Mouse (Mus musculus) fibroblast of lung, adult 2 months (primary cell): ENCODE measurements around the gene Alyref.
"Not testable (repeated sequence)": the region's sequence is repeated elsewhere in the genome, so short reads cannot be mapped to it uniquely, and the experiment has no call there.

Experiments
- DNase-seq: peaks from one replicate; pipeline ENCODE4 v3.0.0-alpha.2; 2011; ENCODE audit warnings: low read depth

Gene Alyref

GRCm38 (mm10) chr11:120572752-120573584, 25.2 kb downstream of the Alyref start, which contains the start of gene P4hb:
Gene P4hb (minus strand): TSS chr11:120573253.
- DNase-seq: peak; percentile 100

GRCm38 (mm10) chr11:120572417-120572751, 25.8 kb downstream of the Alyref start:
- no peak for DNase-seq

- DNase-seq: no peak
Measured at GRCm38 (mm10) chr11:120571754-120572416, 26.3 kb downstream of the Alyref start.

DNA sequence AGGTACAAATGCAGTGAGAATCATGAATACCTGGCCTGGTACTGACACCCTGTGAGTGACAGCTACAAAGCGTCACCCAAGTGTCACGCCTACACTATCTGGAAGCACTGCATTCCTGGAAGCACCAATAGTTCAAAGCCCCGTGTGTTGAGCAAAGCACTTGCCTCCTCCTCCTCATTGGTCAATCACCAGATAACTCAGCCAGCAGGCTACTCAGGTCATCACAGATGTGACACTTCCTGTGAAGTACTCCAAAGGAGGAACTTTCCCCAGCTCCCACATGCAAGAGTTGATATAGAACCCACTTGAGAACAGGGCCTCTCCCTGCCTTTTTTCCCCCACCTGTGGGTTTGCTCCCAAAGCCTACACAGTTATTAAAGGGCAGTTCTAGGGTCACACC, 27.0 kb downstream of the Alyref start:
- no peak for DNase-seq

- DNase-seq: no peak
Measured at GRCm38 (mm10) chr11:120568324-120568723, 29.8 kb downstream of the Alyref start.

DNA sequence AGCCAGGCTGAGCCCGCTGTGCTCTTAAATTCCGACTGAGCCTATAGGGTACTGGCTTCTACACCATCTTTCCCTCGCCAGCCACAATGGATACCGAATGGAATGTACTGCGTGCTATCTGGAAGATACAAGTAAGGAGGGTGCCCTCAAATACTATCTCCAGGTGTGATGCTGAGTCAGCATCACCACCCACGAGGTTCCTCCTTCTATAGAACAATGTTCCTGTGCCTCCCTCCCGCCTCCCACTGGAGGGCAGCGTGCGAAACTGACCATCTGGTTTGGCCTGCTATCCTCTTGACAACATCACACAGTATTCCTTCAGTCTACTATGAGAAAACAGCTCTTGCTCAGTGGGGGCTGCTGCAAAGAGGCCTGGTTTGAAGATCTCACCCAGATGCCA, 33.1 kb downstream of the Alyref start:
- DNase-seq: no peak

GRCm38 (mm10) chr11:120562949-120563348, 35.2 kb downstream of the Alyref start:
- no peak for DNase-seq

DNA sequence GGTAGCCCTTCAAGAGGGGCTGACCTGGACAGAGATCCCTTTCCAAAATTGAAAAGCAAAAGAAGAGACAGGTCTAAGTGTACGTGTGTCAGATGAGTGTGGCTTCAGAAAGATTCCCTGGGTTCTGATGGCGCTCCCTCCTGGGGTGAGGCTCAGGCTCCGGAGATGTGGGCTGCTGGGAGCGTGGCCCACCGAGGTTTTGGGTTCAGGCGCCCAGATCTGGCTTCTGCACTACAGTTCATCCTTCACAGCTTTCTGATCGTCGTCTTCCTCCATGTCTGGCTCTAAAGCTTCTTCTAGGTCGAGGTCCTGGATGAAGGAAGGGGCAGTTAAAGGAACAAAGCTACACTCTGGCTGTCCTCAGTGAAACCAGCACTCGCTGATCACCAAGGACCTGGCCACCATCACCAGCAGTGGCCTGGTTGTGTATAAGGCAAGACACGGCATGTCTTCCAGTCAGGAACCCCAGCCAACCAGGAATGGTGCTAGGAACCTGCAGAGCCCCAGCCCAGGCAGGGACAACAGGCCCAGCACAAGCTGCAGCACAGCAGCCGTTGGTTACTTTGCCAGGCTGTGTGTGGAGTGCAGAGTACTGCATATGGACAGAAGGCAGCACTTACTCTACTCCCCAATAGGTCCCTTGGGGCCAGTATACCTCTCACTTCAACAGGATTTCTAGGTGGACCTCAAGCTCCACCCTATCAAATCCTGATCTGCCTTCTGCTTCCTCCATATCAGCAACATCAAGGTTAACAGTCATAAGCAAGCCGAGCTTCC, 37.0 kb downstream of the Alyref start:
- DNase-seq: no peak

GRCm38 (mm10) chr11:120558843-120559242, 39.3 kb downstream of the Alyref start:
- not testable (repeated sequence) for DNase-seq

DNA sequence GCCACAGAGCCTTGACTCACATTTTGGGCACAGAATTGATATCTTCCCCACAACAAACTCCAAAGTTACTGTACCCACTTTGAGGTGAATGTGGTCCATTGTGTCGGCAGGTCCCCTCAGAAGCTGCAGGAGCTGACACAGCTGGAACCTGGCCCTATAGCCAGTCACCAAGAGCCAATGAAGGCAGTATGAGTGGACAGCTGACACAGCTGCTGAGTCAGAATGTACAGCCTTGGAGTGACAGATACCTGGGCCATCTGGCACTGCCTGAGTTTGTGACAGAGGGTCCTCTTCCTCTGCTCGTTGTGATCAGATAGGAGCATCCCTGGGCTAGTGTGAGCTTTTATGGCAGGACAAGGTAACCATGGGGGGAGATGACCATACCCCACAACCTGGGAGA, 42.9 kb downstream of the Alyref start:
- no peak for DNase-seq

DNA sequence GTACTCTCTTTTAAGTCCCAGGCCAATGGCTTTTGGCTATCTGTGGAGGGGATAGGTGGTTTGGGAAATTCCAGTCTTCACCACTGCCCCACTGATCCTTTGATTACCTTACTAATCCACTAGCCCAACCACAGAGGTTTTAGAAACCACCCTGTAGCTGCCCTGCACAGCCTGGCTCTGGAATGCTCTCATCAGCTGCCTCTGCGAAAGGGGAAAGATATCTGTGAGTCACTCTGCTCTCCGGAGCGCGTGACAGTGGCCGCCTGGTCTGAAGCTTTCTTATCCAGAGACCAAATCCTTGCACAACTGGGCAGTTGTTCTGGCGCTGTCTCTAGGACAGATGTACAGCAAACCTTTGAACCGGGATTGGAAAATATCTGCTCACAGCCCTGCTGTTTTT, 43.3 kb downstream of the Alyref start:
- DNase-seq: peak; percentile 66

DNA sequence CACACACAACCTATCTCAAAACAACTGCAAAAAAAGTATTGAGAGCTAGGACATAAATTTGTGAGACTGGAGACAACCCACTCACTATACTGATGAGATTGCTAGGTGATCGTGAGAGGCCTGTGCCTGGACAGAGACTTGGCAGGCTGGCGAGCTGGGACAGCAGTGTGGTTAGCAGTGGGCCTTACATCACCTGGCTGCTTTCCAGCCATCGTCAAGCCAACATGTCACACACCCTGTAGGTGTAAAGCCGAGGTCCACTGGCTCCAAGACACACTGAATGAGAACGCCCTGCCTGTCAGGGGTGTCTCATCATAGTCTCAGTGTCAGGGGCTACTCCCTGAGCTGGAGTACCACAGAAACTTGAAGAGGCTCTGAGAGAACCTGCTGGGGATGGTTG, 45.4 kb downstream of the Alyref start:
- no peak for DNase-seq

DNA sequence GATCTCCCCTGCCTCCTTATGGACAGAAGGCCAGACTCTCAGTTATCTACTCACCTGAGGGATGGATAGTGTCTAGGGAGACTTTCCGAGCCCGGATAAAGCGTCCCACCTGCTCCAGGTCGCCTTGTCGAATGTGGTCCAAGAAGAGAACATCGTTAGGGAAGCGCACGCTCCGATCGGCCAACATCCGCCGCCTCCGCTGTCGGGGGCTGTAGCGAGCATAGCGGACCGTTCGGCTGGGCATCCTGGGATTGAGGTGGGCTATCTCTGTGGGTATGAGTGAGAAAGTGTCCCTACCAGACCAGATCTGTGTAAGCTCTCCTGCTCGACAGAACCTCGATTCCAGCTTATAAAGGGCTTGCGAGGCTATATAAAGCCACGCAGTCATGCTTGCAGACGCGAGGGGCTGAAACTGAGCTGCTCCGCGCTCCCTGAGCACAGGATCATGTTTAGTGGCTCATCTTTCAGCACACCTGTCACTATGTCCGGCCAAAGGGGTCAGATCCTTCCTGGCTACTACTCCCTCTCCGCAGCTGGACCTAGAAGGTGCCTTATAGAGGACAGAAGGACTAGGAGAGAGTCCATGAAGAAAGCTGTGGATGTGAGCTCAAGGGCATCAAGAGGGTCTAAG, 47.2 kb downstream of the Alyref start, which contains the start of gene Ppp1r27:
TSS of gene Ppp1r27 (minus strand) at position 323 of the 631 bp plus-strand sequence.
- no peak for DNase-seq

GRCm38 (mm10) chr11:120549986-120550809, 48.0 kb downstream of the Alyref start:
- no peak for DNase-seq

DNA sequence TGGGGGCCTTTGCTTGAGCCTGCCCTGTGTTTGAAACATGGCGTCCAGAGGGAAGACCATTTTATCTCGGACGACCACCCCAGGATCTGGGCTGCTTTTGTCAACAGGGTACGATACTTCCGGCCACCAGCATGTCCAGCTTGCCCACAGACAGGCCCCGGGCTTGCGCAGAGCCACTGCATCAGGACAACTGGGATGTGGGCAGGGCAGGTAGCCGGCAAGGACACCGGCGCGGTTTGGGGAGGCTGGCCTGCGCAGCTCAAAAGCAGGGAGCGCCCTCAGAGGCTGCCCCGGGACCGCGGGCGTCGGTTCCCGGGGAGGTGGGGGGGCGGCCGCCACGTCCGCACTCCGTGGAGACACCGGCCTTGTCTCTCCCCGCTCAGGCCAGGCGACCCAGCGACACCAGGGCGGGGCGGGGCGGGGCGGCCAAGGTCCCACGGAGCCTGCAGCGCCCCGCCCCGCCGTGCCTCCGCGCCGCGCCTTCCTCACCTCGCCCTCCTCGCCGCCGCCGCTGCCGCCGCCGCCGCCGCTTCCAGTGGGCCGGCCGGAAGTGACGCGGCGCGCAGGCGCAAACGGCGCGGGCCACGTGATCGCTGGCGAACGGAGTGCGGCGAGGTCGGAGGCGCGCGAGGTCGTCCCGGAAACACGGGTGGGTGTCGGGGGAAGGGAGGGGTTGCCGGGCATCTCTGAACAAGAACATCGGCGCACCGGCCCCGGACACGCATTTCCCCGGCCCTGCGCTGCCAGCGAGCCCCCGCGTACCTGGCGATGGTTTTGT, 48.8 kb downstream of the Alyref start, which contains the start of gene Mcrip1:
TSS of gene Mcrip1 (minus strand) at position 560 of the 778 bp plus-strand sequence.
- peak; percentile 60 for DNase-seq

DNA sequence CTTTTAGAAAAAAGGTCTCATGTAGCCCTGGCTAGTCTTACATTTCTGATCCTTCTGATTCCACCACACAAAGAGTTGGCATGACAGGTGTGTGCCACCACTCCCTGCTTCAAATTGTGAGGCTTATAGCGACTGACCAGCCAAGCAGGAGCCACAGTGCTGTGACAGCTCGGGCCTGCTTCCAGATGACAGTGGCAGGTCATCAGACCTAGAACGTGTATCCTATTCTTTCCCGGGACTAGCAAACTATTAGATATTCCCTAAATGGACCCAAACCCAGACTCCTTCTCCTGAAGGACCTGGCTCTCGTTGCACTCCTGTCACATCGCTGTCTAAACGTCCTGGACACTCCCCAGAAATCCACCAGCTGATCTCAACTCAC, 49.4 kb downstream of the Alyref start:
- DNase-seq: no peak

- DNase-seq: no peak
Measured at GRCm38 (mm10) chr11:120548214-120548613, 50.0 kb downstream of the Alyref start.

DNA sequence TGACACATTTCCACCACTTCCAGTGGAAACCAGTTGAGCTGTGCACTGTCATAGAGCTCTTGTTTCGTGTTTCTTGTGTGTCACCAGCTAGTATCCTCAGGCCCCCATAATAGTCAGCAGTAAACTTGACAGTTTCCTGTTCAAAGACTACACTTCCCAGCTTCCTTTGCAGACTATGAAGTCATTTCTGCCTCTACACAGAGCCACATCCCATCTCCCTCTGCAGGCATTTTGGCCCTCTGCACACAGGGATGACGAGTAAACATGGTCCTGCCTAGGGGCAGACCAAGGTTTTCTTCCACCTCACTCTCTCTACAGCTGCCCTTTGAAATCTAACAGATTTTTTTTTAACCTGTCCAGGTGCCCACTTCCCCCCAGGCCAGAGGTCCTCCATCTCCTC, 50.7 kb downstream of the Alyref start:
- no peak for DNase-seq

GRCm38 (mm10) chr11:120545964-120546363, 52.2 kb downstream of the Alyref start:
- no peak for DNase-seq

GRCm38 (mm10) chr11:120542376-120542775, 55.8 kb downstream of the Alyref start:
- DNase-seq: no peak
